Mouse (Mus musculus) neutrophil, adult 5-6 weeks (primary cell): Measurements from ENCODE around the gene Nop14. TPM values are rescaled to one million over a fixed set of nuclear protein-coding genes. Genes with fewer than 3 reads are reported as not detected.

ENCODE experiments used
- ATAC-seq: fragments of 151-379, 151-347 bp; 2 replicates; pipeline ENCODE4 v1.8.0; 2017; ENCODE audit warnings: mild to moderate bottlenecking, moderate TSS enrichment; ENCODE audit not compliant: insufficient number of reproducible peaks, poor library complexity, low FRiP score, severe bottlenecking; ENCODE audit errors: extremely low read depth
- total RNA-seq: library from RNA; stranded (forward); fragments of 200-1000 nt; gene quantifications from 2 replicates; pipeline ENCODE4 v1.2.3, GENCODE M21; 2017

Gene Nop14
- total RNA-seq: 33.3 and 36.9 TPM in 2 replicates

GRCm38 (mm10) chr5:34659686-34660590 lies at the start of gene Nop14, which contains the start of gene Grk4:
Gene Nop14, minus strand, starts transcription at chr5:34660148.
Gene Grk4, plus strand, starts transcription at chr5:34660379.
- ATAC-seq: peak; percentile 96

GRCm38 (mm10) chr5:34708436-34708835 lies 48.5 kb upstream of the Nop14 start:
- no peak for ATAC-seq

GRCm38 (mm10) chr5:34695521-34695920 lies 35.6 kb upstream of the Nop14 start:
- ATAC-seq: no peak

GRCm38 (mm10) chr5:34692782-34693181 lies 32.8 kb upstream of the Nop14 start:
- ATAC-seq: no peak

GRCm38 (mm10) chr5:34689868-34690267 lies 29.9 kb upstream of the Nop14 start:
- ATAC-seq: no peak

- no peak for ATAC-seq
These were observed 10.3 kb upstream of the Nop14 start for GRCm38 (mm10) chr5:34670280-34670679.

GRCm38 (mm10) chr5:34669493-34669892 lies 9.5 kb upstream of the Nop14 start:
- ATAC-seq: no peak

- ATAC-seq: no peak
These were observed 3.3 kb upstream of the Nop14 start for GRCm38 (mm10) chr5:34663231-34663630.

GRCm38 (mm10) chr5:34661909-34662308 lies 2.0 kb upstream of the Nop14 start:
- ATAC-seq: no peak

- no peak for ATAC-seq
These were observed 713 bp upstream of the Nop14 start for GRCm38 (mm10) chr5:34660591-34661130.

GRCm38 (mm10) chr5:34657556-34657955 lies 2.4 kb downstream of the Nop14 start:
- ATAC-seq: no peak

GRCm38 (mm10) chr5:34654881-34655280 lies 5.1 kb downstream of the Nop14 start:
- ATAC-seq: no peak

GRCm38 (mm10) chr5:34652961-34653360 lies 7.0 kb downstream of the Nop14 start:
- ATAC-seq: no peak

- ATAC-seq: peak; percentile 70
These were observed 12.4 kb downstream of the Nop14 start for GRCm38 (mm10) chr5:34647581-34647980.

GRCm38 (mm10) chr5:34642932-34643331 lies 17.0 kb downstream of the Nop14 start:
- ATAC-seq: peak; percentile 65

GRCm38 (mm10) chr5:34641991-34642390 lies 18.0 kb downstream of the Nop14 start:
- ATAC-seq: no peak

- no peak for ATAC-seq
These were observed 22.3 kb downstream of the Nop14 start for GRCm38 (mm10) chr5:34637591-34638156.

- ATAC-seq: peak; percentile 45
These were observed 23.3 kb downstream of the Nop14 start, which contains the start of gene Mfsd10 for GRCm38 (mm10) chr5:34636481-34637287. Gene Mfsd10, minus strand, starts transcription at chr5:34637212.

- ATAC-seq: no peak
These were observed 24.2 kb downstream of the Nop14 start for GRCm38 (mm10) chr5:34635665-34636192.
